Mouse (Mus musculus) lung, embryonic 16.5 days (tissue): ENCODE measurements around the gene Irf2bp1. TPM values are rescaled to one million over a fixed set of nuclear protein-coding genes. Genes with fewer than 3 reads are reported as not detected.
A peak's percentile ranks its signal among the peaks of the same experiment; 100 is the strongest.

Source experiments
- ATAC-seq: fragments of 200-750 bp; cut with Nextera tagmentation; 2 replicates; pipeline ENCODE4 v1.8.0; 2017; ENCODE audit warnings: low read depth, mild to moderate bottlenecking, moderate library complexity
- H3K27ac ChIP-seq: fragments of 300-500 bp; sonication (generic); 2 replicates; pipeline ENCODE4 v1.5.1; 2014; ENCODE audit warnings: mild to moderate bottlenecking, control low read depth, low read length
- H3K27me3 ChIP-seq: fragments of 300-500 bp; sonication (generic); 2 replicates; pipeline ENCODE4 v1.6.1; 2014; ENCODE audit warnings: low read depth, low read length, mixed read lengths; ENCODE audit not compliant: control insufficient read depth, insufficient read depth
- H3K36me3 ChIP-seq: fragments of 300-500 bp; sonication (generic); 2 replicates; pipeline ENCODE4 v1.6.1; 2014; ENCODE audit warnings: low read length; ENCODE audit not compliant: control insufficient read depth, insufficient read depth
- H3K4me1 ChIP-seq: fragments of 300-500 bp; sonication (generic); replicated peaks from 2 replicates; pipeline ENCODE4 v1.6.1; 2014; ENCODE audit warnings: low read length, mixed read lengths; ENCODE audit not compliant: control insufficient read depth, insufficient read depth
- H3K4me2 ChIP-seq: fragments of 300-500 bp; sonication (generic); 2 replicates; pipeline ENCODE4 v1.6.1; 2014; ENCODE audit warnings: low read depth, low read length, control low read depth
- H3K4me3 ChIP-seq: fragments of 300-500 bp; sonication (generic); 2 replicates; pipeline ENCODE4 v1.5.1; 2014; ENCODE audit warnings: mild to moderate bottlenecking, low read length, control low read depth
- H3K9ac ChIP-seq: fragments of 300-500 bp; sonication (generic); 2 replicates; pipeline ENCODE4 v1.6.1; 2014; ENCODE audit warnings: low read length, control low read depth
- H3K9me3 ChIP-seq: fragments of 300-500 bp; sonication (generic); 2 replicates; pipeline ENCODE4 v1.6.1; 2016; ENCODE audit warnings: low read length; ENCODE audit not compliant: control insufficient read depth
- WGBS: fragments of 180-500 bp; shearing (Covaris S2); extraction: QIAGEN DNeasy Blood & Tissue Kit; methylation state at CpG from one replicate; pipeline ENCODE4 v1.1.7; 2014; 5-methylcytosine and 5-hydroxymethylcytosine counted together
- polyA plus RNA-seq: library from polyadenylated mRNA; unstranded; fragments of >200 nt; fragmentation: Nextera tagmentation; extraction: Ambion mirVana; gene quantifications from 2 replicates; pipeline ENCODE4 v1.2.1, GENCODE M21; 2015

The Irf2bp1 gene
- polyA plus RNA-seq = 16.0 and 16.5 TPM in 2 replicates

DNA sequence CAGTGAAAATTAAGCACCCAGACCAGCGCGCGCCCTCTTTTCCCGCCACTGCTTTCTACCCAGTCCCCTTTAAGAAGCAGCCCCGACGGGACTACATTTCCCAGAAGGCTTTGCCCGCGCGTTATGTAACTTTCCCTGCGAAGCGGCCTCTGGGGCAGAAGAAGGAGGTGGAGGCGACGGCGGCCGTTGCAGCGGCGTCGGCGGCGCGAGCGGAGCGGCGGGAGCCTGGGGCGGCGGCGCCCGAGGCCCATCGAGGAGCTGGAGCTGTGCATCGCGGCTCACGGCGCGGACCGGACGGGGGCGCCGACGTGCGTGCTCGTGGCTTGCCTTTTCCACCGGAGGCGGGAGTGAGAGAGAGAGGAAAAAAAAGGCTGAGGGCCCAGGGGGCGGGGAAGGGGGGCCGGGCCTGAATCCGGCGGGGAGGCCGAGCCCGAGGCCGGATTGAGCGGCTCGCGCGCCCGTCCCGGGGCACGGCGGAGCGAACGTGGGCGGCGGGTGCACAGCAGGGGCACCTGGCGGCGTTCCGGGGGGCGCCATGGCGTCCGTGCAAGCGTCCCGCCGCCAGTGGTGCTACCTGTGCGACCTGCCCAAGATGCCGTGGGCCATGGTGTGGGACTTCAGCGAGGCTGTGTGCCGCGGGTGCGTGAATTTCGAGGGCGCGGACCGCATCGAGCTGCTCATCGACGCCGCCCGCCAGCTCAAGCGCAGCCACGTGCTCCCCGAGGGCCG is at the start of gene Irf2bp1:
Gene Irf2bp1, plus strand, starts transcription at position 143 of the 729 bp plus-strand sequence.
- H3K9ac ChIP-seq = peak within 1 kb of the TSS; percentile 92
- H3K36me3 ChIP-seq = peaks cover 9% of the 10 kb centered on the region
- H3K27ac ChIP-seq = peak within 1 kb of the TSS; percentile 98
- under 1% methylated on average over 76 of the region's 90 CpGs for WGBS
- H3K4me2 ChIP-seq = peak within 1 kb of the TSS; percentile 84
- peak within 1 kb of the TSS; percentile 68 for H3K4me3 ChIP-seq
- H3K27me3 ChIP-seq = no peaks in the 10 kb centered on the region
- peak; percentile 70 for ATAC-seq
- H3K9me3 ChIP-seq = no peaks in the 10 kb centered on the region
- H3K4me1 ChIP-seq = peaks cover 42% of the 10 kb centered on the region

DNA sequence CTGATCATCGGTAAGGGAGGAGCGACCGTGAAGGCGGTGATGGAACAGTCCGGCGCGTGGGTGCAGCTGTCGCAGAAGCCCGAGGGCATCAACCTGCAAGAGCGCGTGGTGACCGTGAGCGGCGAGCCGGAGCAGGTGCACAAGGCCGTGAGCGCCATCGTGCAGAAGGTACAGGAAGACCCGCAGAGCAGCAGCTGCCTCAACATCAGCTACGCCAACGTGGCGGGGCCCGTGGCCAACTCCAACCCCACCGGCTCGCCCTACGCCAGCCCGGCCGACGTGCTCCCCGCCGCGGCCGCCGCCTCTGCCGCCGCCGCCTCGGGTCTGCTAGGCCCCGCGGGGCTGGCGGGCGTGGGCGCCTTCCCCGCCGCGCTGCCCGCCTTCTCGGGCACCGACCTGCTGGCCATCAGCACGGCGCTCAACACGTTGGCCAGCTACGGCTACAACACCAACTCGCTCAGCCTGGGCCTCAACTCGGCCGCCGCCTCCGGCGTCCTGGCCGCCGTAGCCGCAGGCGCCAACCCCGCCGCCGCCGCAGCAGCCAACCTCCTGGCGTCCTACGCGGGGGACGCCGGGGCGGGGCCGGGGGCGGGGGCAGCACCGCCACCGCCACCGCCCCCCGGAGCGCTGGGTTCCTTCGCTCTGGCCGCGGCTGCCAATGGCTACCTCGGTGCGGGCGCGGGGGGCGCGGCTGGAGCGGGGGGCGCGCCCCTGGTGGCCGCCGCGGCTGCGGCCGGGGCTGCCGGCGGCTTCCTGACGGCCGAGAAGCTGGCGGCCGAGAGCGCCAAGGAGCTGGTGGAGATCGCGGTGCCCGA is 46.1 kb upstream of the Irf2bp1 start:
- Histone ChIP-seq H3K36me3 (no peaks in the 10 kb centered on the region), H3K9ac (peak overlapping the region; percentile 72), H3K4me3 (peak overlapping the region; percentile 64), H3K4me2 (peak overlapping the region; percentile 93), H3K4me1 (peaks cover 17% of the 10 kb centered on the region), H3K27me3 (peaks cover 38% of the 10 kb centered on the region), H3K9me3 (no peaks in the 10 kb centered on the region), H3K27ac (0 out of 2 replicates have a peak overlapping the region, but pooled peaks have one; percentile 37)
- peak; percentile 91 for ATAC-seq
- WGBS = under 1% methylated on average over 73 of the region's 107 CpGs

- Histone ChIP-seq H3K9me3 (no peaks in the 10 kb centered on the region), H3K4me3 (peak overlapping the region; percentile 64), H3K4me2 (peak overlapping the region; percentile 93), H3K27me3 (peaks cover 44% of the 10 kb centered on the region), H3K9ac (peak overlapping the region; percentile 72), H3K36me3 (no peaks in the 10 kb centered on the region), H3K4me1 (peaks cover 19% of the 10 kb centered on the region), H3K27ac (no peak overlapping the region)
- 2% methylated on average over 21 of the region's 21 CpGs for WGBS
- ATAC-seq = peak; percentile 26; the same call in 1 of the 2 replicates
These were observed 45.5 kb upstream of the Irf2bp1 start for GRCm38 (mm10) chr7:18958384-18958766.

GRCm38 (mm10) chr7:18959446-18959845 is 44.4 kb upstream of the Irf2bp1 start:
- Histone ChIP-seq H3K9ac (no peak overlapping the region), H3K4me1 (peaks cover 19% of the 10 kb centered on the region), H3K4me3 (no peak overlapping the region), H3K9me3 (no peaks in the 10 kb centered on the region), H3K27ac (peak overlapping the region; percentile 28), H3K4me2 (no peak overlapping the region), H3K36me3 (no peaks in the 10 kb centered on the region), H3K27me3 (peaks cover 54% of the 10 kb centered on the region)
- WGBS = 38% methylated on average over 8 of the region's 8 CpGs
- ATAC-seq = peak; percentile 10; the same call in 1 of the 2 replicates

GRCm38 (mm10) chr7:18962171-18962792 is 41.6 kb upstream of the Irf2bp1 start:
- Histone ChIP-seq H3K27me3 (peaks cover 62% of the 10 kb centered on the region), H3K9ac (no peak overlapping the region), H3K4me3 (0 out of 2 replicates have a peak overlapping the region, but pooled peaks have one; percentile 9), H3K27ac (no peak overlapping the region), H3K36me3 (no peaks in the 10 kb centered on the region), H3K4me2 (peak overlapping the region; percentile 27), H3K9me3 (no peaks in the 10 kb centered on the region), H3K4me1 (peaks cover 16% of the 10 kb centered on the region)
- no peak for ATAC-seq
- 2% methylated on average over 17 of the region's 17 CpGs for WGBS

- peaks cover 13% of the 10 kb centered on the region for H3K4me1 ChIP-seq
- no peaks in the 10 kb centered on the region for H3K9me3 ChIP-seq
- WGBS = 6% methylated on average over 17 of the region's 20 CpGs
- no peaks in the 10 kb centered on the region for H3K36me3 ChIP-seq
- ATAC-seq = no peak
- H3K4me2 ChIP-seq = peak overlapping the region; percentile 27
- H3K27me3 ChIP-seq = peaks cover 62% of the 10 kb centered on the region
- no peak overlapping the region for H3K27ac ChIP-seq
- H3K9ac ChIP-seq = no peak overlapping the region; the same call in 1 of the 2 replicates
- H3K4me3 ChIP-seq = 0 out of 2 replicates have a peak overlapping the region, but pooled peaks have one; percentile 9
These were observed 41.0 kb upstream of the Irf2bp1 start for GRCm38 (mm10) chr7:18962795-18963194.

DNA sequence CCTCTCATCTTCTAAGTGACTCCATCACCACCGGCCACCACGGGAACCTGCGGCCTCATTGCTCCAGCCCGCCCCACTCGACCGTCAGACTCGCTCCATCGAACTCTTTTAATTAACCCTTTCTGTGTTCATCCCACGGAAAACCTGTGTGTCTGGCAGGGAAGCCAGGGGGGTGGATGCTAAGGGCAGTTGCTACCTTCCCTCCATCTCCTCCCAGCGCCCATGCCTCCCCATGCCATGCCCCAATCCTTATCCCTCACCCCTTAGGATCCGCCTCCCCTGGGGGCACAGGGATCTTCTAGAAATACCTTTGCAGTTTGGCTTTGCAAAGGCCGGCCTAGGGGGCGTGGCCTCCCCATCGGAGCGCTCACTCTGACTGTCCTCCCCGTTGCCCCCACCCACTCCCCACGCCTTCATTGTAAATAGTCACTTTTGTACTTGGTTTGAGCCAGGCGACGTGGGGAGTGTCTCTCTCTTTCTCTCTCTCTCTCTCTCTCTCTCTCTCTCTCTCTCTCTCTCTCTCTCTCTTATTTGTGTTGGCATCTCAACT is 40.5 kb upstream of the Irf2bp1 start:
- ATAC-seq = no peak
- Histone ChIP-seq H3K9ac (no peak overlapping the region), H3K4me1 (peaks cover 13% of the 10 kb centered on the region), H3K4me3 (no peak overlapping the region), H3K36me3 (no peaks in the 10 kb centered on the region), H3K9me3 (no peaks in the 10 kb centered on the region), H3K27me3 (peaks cover 62% of the 10 kb centered on the region), H3K27ac (no peak overlapping the region), H3K4me2 (no peak overlapping the region)
- 2% methylated on average over 19 of the region's 19 CpGs for WGBS

DNA sequence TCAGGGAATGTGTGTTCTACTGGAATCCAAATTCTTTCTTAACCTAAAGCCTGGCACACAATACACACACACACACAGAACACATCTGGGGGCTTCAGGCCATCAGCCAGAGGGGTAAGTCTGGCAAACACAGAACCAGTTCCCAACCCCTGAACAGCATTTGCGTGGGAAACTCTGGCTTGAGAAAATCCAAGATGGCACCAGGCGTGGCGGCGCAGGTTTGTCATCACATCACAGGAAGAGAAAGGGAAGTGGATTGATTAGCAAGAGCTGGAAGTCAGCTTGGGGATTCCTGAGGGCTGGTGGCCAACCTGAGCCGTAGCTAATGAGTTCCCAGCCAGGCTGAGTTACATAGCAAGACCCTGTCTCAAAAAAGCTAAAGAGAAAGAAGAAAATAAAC is 38.5 kb upstream of the Irf2bp1 start:
- no peak overlapping the region for H3K4me2 ChIP-seq
- H3K36me3 ChIP-seq = no peaks in the 10 kb centered on the region
- no peak overlapping the region for H3K4me3 ChIP-seq
- 76% methylated on average over 5 of the region's 5 CpGs for WGBS
- ATAC-seq = no peak
- H3K4me1 ChIP-seq = 0 out of 2 replicates have a peak, but pooled peaks cover 9% of the 10 kb centered on the region
- H3K9me3 ChIP-seq = no peaks in the 10 kb centered on the region
- no peak overlapping the region for H3K9ac ChIP-seq
- H3K27me3 ChIP-seq = peaks cover 52% of the 10 kb centered on the region
- H3K27ac ChIP-seq = no peak overlapping the region
